Mouse (Mus musculus) urinary bladder, adult 2 months (tissue): ENCODE results near the gene Ssbp4. TPM values are rescaled to one million over a fixed set of nuclear protein-coding genes. Genes with fewer than 3 reads are reported as not detected.
"Not testable (repeated sequence)": the region's sequence is repeated elsewhere in the genome, so short reads cannot be mapped to it uniquely, and the experiment has no call there.

Source experiments
- DNase-seq: peaks from one replicate; pipeline ENCODE4 v3.0.0; 2022; ENCODE audit warnings: low spot score
- polyA plus RNA-seq: library from polyadenylated mRNA; depleted of rRNA; stranded (reverse); fragments of >200 nt; gene quantifications from 2 replicates; pipeline ENCODE4 v1.2.3, GENCODE M21; 2012

The Ssbp4 gene
- polyA plus RNA-seq, 1 experiment, result 74.6 TPM

DNA sequence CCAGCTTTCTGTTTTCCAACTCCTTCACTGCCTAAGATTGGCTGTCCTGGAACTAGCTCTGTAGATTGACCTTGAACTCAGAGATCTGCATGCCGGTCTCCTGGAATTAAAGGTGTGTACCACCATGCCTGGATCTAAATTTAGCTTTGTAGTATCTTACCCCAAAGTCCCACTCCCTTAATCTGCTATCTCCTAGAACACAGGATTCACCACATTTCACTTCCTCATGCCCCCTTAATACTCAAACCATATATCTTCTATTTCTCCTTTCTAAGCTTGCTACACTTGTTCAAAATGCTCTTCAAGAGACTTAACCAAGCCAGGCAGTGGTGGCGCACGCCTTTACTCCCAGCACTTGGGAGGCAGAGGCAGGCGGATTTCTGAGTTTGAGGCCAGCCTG, 20.7 kb downstream of the Ssbp4 start:
- DNase-seq, result not testable (repeated sequence)

DNA sequence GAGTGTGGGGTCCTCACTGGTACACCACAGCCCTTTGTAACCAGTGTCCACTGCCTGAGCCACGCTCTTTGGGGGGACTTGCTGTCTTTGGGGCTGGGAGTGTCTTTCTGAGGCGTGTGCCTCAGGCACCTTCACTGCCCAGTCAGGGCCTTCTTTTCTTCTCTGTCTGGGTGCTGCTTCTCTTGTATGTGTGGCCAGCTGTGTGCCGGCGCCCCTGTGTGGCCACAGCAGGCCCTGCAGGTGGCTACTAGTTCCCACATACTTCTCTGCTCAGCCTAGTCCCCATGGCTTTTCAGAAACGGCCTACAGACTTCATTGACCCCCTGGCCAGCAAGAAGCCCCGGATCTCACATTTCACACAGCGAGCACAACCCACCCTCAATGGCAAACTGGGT, 23.4 kb downstream of the Ssbp4 start:
- no peak for DNase-seq

DNA sequence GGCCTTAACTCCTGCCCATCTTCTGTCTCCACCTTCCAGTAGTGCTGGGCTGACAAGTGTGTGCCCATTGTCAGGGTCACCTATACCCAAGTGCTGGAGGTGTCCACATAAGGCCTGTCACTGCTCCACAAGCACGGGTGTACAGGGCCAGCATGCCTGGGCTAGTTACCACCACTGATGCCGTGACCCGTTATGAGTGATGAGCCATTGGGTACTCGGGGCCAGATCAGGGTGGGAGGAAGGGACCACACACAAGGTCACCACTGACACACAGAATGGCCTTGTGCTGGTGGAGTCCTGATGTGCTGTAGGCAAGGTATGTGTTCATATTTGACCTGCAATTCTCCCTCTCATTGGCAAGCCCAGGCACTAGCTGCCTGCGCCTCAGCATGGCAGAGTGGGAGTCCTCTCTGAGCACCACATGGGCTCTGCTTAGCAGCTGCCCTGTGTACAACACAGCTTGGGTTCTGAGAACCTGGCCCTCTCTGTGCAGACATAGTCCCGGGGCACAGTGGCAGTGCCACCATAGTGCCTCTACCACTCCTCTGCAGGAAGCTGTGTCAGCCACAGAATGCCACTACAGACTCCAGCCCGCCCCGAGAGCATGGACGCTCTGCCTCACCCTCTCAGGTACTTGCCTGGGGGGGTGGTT, 23.9 kb downstream of the Ssbp4 start:
- no peak for DNase-seq

DNA sequence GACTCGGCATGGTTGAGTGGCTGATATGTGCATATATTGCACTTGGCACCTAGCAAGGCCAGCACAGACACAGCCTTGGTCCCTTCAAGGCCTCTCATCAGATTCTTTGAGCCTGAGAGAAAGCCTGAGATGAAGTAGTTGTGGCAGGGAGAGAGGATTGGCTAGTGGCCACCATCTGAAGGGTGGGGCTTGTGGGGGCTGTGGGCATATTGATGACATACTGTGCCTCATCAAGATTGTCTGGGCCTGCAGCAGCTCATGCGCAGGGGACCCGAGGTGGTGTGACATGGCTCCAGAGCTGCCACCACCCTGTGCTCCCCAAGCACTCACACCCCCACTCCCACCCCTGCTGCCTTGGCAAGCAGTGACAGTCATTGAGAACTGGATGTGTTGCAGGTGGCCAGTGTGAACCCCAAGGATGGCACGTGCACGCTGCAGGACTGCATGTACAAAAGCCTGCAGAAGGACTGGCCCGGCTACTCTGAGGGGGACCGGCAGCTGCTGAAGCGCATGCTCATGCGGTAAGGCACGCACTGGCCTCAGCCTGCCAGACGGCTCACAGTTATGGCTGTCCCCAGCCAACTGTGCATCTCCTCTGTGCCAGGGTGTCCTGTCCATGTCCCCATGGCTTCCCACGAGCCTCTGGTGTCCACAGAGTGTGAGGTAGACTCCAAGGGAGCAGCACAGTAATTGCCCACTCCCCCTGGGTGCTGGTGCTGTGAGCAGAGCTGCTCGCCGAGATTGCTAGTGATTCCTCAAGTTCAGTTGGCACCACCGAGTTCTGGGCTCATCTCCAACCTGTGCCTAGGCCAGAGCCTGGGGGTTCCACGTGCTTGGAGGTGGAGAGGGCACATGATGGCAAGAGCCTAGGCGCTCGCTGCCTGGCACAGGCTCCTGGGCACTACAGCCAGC, 24.9 kb downstream of the Ssbp4 start:
- no peak for DNase-seq

DNA sequence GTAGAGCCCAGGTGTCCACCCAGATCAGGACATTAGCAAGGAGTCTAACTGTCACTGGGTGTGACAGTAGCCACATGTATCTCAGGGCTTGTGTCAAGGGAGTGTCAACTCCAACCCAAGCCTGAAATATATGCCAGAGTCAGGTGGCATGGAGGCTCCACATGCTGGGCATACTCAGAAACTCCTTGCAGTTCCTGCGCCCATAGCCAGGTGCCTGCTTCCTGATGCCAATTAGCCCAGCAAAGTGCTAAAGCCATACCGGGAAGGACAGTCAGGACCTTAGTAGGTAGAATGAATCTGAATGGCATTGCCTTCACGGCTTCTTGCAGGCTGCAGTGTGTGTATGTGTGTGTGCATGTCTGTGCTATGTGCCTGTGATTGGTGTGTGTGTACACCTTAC, 31.5 kb downstream of the Ssbp4 start:
- DNase-seq, result no peak

DNA sequence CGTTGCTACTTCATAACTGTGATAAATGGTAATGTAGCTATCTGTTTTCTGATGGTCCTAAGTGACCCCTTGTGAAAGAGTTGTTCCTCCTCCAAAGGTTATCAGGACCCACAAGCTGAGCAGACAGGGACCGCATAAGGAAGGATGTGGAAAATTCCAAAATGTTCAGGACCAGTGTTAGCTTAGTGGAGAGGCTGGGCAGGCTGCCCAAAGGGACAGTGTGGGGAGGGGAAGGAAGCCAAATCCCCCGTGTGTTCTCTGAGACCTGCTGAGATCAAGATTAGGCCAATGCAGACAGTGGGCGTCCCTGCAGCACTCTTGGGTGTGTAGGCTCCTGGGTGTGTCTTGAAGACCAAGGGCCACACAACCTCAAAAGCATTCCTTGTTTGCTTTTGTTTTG, 33.8 kb downstream of the Ssbp4 start:
- DNase-seq, result no peak

DNA sequence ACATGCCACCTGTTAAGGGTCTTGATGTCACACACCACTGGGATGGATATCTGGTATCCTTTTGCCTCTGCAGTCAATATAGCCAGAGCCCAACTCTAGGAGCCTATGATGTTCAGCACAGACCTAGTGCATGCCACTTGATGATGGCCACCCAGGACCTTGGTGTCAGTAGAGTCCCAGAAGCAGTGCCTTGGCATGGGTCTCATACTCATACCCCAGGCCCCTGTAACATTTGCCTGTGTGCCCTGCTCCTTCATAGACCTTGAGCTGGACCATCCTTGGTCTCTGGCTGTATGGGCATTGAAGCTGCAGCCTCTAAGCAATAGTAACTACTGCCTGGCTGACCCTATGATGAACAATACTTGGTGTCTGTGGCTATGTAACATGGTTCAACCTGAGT, 34.4 kb downstream of the Ssbp4 start:
- DNase-seq, result no peak

DNA sequence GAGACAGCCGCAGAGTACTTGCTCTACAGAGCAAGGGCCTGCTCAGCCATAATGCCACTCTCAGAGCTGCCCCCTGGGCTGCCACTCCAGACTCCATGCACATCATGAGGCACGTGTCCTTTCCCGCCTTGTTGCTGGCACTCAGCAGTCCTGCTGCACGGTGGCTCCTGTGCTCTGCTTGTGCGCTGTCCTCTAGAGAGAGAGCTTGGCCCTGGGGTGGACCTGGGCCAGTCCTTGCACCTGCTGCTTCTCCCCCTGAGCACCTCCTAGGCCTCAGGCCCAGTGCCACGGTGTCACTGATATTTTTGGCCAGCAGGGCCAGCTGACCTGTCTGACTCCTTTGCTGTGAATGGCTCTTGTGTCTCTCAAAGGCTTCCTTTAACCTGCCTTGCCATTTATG, 37.7 kb downstream of the Ssbp4 start:
- no peak for DNase-seq

DNA sequence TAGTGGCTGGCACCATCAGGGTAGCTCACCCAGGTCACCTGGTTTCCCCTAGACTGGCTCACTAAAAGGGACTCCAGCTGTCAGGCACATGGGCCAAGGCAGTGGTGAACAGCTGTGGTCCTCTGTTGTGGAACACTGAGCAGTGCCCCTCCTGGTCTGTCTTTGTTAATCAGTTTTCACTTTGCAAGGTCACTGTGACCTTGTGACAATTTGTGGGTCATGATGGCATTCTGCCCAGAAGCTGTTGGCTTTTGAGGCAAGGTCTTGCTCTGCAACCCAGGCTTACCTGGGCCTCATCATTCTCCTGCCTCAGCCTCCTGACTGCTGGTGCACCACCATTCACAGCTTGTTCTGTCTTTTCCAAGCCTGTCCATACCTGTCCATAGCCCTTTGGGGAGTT, 38.3 kb downstream of the Ssbp4 start:
- DNase-seq, result no peak

DNA sequence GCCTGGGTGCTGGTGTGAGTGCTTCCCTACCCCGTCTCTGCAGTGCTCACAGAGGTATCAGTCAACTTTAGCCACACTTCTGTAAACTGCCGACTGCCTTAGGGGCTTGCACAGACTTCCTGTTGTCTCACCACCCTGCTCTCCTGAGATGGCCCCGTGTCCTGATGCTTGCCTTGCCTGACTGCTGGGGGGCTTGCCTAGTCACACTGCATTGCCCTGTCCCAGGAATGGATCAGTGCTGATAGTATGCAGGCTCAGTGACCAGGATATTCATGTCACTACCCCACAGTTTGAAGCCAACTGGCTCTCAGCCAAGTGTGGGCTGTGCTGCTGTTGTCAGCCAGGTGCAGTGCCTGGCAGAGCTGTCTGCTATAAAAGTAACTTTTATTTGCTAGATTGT, 43.1 kb downstream of the Ssbp4 start:
- no peak for DNase-seq

DNA sequence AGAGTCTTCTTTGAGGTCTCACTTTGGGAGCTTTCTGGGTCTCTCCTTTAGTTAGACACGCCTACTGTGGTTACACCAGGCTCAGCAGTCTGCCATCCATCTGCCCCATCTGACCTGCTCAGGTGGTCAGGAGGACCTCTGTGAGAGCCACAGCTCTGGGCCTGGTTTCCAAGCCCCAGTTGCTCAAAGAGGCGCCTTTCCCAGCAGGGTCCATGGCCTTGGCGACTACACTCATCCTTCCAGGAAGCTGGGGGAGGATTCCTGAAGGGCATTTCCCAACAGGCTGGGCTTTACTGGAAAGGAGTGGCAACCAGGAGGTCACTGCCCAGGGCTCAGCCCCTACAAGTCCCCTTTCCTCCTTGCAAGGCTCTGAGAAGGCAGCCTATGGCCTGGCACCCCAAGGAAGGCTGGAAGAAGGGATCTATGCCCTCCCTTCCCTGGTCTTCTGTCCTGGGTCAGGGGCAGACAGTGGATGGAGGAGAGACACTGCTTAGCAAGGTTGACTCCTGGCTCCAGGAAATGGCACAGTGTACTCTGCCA, 43.9 kb downstream of the Ssbp4 start:
- no peak for DNase-seq

DNA sequence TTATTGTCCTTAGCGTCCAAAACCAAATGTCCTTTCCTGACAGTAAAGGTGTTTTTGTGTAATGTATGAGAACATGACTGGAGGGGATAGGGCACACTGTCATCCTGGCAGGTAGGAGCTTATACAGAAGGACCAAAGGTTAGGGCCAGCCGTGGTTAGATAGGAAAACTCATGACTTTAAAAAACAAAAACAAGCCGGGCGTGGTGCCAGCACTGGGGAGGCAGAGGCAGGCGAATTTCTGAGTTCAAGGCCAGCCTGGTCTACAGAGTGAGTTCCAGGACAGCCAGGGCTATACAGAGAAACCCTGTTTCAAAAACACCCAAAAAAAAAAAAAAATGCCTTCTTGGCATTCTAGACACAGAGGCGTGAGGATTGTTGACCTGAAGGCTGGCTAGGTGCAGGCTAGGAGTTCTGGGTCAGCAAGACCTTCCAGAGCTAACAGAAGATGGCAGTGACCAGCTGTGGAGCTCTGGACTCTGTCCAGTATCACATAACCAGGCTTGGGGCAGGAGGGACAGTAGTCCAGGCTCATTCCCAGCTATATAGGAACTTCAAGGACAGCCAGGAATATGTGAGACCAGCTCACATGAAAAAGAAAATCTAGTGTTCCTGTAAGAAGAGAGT, 44.8 kb downstream of the Ssbp4 start:
- DNase-seq, result no peak

DNA sequence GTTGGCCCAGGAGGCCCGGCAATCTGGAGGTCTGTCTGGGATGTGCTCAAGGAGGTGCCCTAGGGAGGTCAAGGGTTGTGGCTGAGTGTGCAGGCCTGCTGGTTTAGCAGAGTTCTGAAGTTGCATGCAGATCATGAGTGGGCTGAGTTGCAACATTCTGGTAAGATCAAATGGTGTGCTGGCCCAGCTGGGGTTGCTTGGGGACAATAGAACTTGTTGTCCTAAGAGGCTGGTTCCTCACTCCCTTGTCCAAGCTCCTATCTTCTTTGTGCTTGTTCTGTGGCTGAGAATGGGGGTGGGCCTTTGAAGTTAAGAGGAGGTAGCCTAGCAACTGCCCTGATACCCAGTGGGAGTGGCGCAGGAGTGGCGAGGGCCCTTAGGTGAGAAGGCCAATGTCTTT, 45.9 kb downstream of the Ssbp4 start:
- no peak for DNase-seq

DNA sequence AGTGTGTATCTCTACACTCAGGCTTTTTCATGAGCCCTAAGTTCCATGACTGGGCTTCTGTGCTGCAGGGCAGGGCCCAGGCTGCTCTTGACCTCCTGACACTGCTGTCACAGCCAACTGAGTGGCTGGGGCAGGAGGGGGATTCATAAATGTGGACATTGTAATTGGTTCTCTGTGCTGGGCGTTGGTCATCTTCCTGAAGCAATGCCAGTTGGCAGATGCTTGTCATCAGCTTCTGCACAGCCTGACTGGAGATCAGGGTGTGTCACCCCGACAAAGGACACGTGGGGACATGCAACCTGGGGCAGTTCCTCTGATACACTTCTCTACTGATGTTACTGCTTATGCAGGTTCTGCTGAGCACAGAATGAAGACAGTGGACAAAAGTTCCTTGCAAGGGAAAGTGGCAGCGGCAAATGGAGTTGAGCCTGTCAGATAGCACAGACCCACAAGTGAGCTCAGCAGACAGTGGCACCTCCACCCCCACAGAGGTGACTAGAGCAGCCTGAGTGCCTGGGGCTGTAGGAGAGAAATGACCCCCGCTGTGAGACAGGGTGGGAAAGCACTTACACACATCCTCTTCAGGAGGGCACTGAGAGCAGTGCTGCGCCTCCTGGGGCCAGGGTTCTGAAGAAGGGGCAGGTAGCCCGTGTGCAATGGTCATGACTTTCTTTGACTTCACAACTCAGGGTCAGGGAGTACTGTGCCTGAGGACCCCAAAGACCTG, 46.7 kb downstream of the Ssbp4 start:
- no peak for DNase-seq

DNA sequence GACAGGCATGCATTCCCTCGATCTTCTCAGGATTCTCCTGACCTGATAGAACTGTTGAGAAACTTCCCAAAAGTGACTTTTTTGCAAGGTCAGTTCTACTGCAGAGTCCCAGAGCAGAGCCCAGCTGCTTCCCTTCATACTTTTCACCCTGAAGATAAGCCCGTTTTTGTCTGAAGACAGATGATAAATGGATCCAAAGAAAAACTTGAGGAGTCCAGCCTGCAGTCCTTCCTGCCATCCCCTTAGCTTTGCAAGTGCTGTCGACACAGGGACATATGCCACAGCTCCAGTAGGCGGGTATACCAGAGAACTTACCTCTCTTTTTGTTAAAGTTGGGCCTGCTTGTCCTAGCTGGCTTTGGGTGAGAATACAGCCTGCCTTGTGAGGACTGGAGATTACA, 47.3 kb downstream of the Ssbp4 start:
- no peak for DNase-seq

DNA sequence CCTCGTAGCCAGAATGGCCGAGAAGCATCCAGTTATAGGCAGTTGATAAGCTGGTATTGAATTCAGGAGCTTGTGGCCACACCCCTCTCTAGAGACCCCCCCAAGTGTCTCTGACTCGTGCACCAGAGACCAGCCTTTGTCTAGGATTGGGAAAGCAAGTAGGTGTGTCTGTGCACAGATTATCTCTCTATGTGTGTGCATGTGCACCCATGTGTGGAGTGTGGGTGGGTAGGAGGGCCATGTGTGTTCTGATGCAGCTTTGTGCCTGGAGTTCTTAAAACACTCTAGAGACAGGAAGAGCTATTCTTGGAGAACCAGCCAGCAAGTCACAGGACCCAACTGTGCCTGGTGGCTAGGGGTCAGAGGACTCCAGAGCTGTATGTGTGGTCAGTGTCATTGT, 48.1 kb downstream of the Ssbp4 start:
- no peak for DNase-seq

DNA sequence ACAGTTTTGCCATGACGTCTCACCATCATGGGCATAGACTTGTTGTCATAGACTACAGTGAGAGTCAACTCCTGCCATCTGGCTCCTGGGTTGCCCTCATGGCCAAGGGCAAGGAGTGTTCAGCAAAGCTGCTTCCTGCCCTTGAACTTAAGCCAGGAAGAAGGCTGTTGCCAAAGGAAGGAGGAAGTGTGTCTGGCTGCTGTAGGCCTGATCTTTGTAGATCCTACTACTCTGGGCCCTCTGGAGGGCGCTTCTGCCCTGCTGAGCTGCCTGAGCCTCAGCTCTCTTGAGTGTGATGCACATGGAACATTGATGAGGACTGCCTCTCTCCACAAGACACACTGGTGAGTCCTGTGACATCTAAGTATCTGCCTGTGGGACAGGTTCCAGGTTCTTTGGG, 48.6 kb downstream of the Ssbp4 start:
- no peak for DNase-seq

DNA sequence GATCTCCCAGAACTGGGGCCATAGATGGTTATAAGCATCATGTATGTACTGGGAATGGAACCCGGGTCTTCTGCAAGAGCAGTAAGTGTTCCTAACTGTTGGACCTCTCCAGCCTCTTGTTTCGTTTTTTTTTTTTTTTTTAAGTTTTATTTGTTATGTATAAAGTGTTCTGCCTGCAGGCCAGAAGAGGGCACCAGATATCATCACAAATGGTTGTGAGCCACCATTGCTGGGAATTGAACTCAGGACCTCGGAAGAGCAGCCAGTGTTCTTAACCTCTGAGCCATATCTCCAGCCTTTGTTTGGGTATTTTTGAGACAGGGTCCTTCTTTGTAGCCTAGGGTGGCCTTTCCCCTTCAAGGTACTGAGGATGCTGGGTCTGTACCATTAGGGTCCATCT, 49.7 kb downstream of the Ssbp4 start:
- DNase-seq, result no peak

DNA sequence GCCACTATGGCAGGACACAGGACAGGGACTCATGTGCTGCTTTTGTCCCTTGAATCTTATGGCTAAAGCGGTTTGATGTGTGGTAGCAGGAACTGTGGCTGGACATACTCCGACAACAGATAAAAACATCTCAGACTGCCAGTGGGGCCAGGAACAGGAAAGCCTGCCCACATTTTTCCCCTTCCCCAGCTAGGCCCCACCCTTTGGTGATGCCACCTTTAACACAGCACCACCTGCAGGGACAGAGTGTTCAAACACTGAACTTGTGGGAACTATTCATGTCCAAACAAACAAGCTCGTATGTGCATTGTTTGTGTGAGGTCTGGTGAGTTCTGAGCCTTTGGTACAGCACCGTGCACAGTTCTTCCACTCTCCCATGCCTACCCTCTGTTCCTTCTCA, 50.3 kb downstream of the Ssbp4 start:
- DNase-seq, result no peak

DNA sequence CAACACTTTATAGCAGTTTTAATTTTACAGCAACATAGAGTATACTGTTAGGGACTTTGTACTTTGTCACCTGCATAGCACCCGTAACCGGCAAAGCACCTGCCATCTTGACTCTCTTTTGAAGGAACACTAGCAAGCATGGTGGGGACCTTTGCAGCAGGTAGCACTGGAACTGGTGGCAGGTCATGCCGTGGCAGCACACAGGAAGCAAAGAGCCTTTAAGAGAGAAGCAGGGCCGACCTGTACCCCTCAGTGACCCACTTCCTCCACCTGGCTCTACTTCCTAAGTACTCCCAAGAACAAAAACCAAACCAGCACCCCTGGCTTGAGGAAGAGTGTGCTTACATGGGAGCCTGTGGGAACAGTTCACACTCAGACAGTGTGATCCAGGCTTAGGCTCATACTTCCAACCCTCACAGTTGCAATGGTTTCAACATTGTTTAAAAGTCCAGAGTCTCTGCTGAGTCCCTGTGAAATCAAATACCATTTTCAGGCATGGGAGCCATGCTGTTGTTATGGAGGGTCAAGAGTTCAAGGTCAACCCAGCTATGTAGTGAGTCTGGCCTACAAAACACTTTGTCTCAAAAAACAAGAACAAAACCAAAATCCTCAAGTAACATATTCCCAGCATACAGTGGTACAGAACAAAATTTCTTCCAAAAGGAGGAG, 53.5 kb downstream of the Ssbp4 start:
- no peak for DNase-seq

DNA sequence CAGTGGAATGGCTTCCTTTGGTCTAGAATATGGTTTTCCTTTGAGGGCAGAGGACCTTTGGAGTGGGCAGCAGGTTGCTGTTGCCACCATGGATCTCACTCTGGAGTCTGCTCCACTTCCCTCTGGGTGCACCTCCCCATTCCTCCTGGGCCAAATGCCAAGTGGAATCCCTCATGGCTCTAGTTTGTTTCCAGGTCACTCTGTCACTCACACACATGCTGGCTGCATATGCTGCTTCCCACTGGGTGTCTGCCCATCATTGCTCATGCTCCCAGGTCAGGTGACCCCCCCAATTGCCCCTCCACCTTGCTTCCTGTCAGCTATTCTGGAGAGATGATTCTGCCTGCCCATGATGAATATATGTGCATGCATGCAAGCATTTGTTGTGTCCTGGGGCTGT, 54.9 kb downstream of the Ssbp4 start:
- no peak for DNase-seq

DNA sequence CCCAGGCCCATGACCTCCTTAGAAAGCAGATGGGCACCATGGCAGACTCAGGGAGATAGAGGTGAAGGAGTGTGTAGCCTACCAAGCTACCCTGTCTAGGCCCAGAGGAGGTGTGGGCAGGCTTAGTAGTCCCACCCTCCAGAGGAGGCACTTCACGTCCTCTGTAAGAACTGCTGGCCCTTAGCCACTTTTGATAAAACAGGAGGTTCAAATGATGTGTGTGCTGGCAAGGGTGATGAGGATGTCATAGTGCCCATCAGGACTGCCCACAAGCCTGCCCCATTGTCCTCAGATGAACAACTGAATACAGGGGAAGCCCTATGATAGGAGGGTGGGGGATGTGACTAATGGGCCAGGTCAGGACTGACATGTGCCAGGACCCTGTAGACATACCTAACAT, 55.8 kb downstream of the Ssbp4 start:
- DNase-seq, result no peak
